Mouse (Mus musculus) kidney, adult 18-20 months (tissue): ENCODE measurements around the gene Sec63.

ENCODE experiments used
- DNase-seq: peaks from one replicate; pipeline ENCODE4 v3.0.0; 2021

Sec63 gene

DNA sequence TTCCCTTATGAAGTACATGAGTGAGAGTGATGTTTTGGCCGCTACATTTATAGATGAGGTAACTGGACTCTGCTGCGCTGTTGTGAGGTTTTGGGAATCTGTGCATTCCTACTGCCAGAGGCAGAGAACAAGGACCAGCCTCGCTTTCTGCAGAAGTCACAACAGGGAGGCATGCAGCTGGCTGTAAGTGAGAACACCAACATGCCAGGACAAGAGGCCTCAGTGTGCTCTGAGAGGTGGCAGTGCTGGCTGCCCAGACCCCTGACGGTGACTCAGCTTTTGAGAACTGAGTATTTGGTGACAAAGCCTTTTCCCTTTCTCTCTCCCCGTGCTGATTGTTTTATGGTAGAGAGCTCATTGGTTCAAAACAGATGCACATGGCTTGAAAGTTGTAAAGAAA is 103.4 kb downstream of the Sec63 start:
- no peak for DNase-seq

GRCm38 (mm10) chr10:42868416-42868815 is 107.1 kb downstream of the Sec63 start:
- DNase-seq = no peak

DNA sequence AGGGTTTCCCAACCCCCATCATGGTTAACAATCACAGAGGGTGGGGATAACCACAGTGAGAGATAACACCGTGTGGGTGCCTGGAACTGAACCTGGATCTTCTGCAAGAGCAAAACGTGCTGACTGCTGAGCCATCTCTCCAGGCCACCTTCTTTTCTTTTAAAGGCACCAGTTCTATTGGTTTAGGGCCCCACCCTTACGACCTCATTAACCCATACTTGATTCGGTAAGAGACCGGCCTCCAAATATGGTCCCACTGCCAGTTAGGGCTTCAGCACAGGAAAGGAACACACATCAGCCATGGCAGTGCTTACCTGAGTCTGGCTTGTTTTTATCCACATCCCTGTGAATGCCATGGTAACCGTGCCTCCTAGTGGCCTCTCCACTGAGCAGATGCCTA is 108.2 kb downstream of the Sec63 start:
- no peak for DNase-seq

GRCm38 (mm10) chr10:42872269-42873010 is 111.1 kb downstream of the Sec63 start:
- no peak for DNase-seq

GRCm38 (mm10) chr10:42873077-42873595 is 111.8 kb downstream of the Sec63 start:
- DNase-seq = no peak

DNA sequence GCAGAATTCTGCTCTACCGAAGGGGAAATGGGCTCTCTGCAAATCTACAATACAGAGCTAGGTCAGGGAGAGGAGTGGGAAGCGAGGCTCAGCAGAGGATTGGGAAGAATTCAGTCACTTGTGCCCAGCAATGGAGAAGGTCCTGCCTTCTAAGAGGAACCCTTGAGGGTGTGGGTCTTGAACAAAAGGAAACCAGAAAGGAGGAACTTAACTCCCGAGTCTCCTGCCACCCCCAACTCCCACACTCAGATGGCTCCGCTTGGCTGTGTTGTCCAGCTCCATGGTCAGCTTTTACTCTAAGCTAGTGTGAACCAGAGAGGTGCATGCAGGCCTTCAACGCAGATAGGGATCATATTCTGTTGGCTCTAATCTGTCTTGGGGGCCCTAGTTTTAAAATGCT is 114.9 kb downstream of the Sec63 start:
- no peak for DNase-seq

GRCm38 (mm10) chr10:42879269-42879681 is 118.0 kb downstream of the Sec63 start:
- no peak for DNase-seq

- no peak for DNase-seq
Measured at GRCm38 (mm10) chr10:42879682-42880081, 118.4 kb downstream of the Sec63 start.
